Mouse (Mus musculus) gastrocnemius, adult 2 months (tissue): ENCODE results near the gene 5430403G16Rik. TPM values are rescaled to one million over a fixed set of nuclear protein-coding genes. Genes with fewer than 3 reads are reported as not detected.
A peak's percentile ranks its signal among the peaks of the same experiment; 100 is the strongest.
"Not testable (repeated sequence)": the region's sequence is repeated elsewhere in the genome, so short reads cannot be mapped to it uniquely, and the experiment has no call there.

ENCODE experiments used
- DNase-seq: peaks from one replicate; pipeline ENCODE4 v3.0.0; 2022
- H3K27ac ChIP-seq: fragments of 200-600 bp; 2 replicates; pipeline ENCODE4 v1.8.1; 2022; ENCODE audit warnings: mild to moderate bottlenecking
- H3K4me3 ChIP-seq: fragments of 200-600 bp; 2 replicates; pipeline ENCODE4 v1.8.1; 2022; ENCODE audit warnings: mild to moderate bottlenecking, moderate library complexity
- CTCF ChIP-seq: fragments of 200-600 bp; IDR thresholded peaks from 2 replicates; pipeline ENCODE4 v1.8.1; 2022; ENCODE audit warnings: antibody characterized with exemption, mild to moderate bottlenecking, moderate library complexity
- intact Hi-C: fragments of 180-260 bp; cut with DNase I; formaldehyde crosslinking; loops from one replicate; pipeline ENCODE4 v1.15.1; 2025
- long read RNA-seq, 2 experiments: library from polyadenylated mRNA; stranded (forward); transcript quantifications; one replicate each; pipeline ENCODE4 v2.0.0; 2021
- total RNA-seq, 2 experiments: library from RNA; stranded (reverse); gene quantifications; 2 replicates each; pipeline ENCODE4 v1.2.3; 2021

5430403G16Rik gene
- under 1 TPM; 0.14 to 0.38 TPM for total RNA-seq
- long read RNA-seq, experiment 1: 0 reads
- long read RNA-seq, experiment 2: 0 reads

DNA sequence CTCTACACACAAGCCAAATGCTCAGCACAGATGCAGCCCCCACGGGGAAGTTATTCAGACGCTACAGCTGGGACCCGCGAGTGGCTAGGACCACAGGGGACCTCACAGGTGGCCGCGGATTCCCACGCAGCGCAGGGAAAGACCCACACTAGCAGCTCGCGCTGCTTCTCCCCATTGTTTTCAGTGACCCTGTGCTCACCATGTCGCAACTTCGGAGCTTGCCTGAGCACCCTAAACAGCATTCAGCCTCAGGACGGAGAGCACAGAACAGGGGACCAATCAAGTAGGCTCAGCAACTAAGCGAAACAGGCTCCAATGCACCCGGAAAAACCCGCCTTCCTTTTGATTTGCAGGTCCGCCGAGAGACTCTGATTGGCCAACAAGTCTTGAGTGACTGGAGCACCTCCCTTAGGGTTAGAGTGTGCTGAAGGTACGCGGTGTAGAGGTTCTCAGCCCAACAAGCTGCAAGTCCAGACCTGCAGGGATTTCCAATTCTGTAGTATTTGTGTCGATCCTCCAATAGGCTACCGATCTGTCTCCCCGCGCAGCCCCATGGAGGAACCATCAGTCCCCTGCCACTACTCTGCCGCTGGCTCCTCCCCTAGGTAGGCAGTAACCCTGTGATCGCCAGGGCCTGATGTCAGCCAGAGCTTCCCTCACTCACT, at the start of gene 5430403G16Rik:
Gene 5430403G16Rik, minus strand, starts transcription at position 505 of the 665 bp plus-strand sequence.
- Histone ChIP-seq H3K27ac (peak within 1 kb of the TSS; percentile 70), H3K4me3 (peak within 1 kb of the TSS; percentile 75)
- intact Hi-C loops: not testable (repeated sequence)
- DNase-seq: peak; percentile 70

DNA sequence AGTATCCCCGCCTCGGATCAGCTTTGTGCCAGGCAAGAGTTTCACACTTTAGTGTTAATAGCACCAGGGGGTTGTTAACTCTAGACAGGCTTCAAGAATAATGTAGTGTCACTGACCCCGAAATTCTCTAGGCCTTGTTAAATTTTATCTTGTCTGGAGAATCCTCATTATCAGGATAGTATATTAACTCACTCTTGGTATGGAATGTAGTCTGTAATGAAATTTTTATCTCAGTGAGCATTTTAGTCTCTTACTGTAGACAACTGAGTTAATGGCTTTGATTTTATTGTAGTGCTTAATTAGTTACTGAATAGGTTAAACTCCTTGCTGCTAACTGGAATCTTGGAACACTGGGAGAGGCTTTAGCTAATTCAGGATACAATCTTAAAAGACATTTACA, 26.5 kb upstream of the 5430403G16Rik start:
- H3K4me3 ChIP-seq, H3K27ac ChIP-seq, DNase-seq, intact Hi-C loops: not testable (repeated sequence)

DNA sequence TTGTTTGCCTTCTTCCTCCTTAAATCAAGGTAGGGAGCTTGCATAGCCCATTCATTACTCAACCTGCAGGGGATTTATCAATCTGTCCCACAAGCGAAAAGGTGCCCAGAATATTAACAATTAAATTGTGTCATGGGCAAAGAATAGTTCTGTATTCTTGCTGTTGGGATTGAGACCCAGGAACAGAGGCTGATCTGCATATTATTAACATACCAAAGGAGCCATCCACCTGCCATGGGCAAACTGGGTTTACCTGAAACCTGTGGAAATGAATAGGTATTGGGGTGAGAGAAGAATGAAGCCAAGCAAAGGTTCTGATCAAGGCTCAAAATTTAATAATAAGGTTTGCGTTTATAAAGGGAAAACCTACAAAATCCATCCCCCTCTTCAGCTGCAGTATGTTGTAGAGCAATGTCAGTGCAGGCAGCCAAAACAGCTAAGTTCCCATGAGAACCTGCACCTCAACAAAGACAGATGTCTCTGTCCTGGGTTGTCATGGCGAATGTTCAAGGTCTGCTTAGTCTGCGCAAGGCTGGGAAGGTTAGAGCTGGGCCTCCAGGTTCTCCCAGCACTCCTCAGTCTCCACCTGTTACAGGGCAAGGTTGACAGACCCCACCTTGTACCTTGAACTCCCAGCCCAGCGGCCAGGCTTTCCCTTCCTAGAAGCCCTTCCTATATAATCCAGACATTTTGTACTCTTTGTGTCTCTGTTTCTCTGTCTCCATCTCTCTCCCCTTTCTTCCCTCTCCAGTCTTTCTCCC, 544 bp upstream of the 5430403G16Rik start:
- H3K27ac ChIP-seq, DNase-seq, intact Hi-C loops: not testable (repeated sequence)
- peak overlapping the region; percentile 75 for H3K4me3 ChIP-seq

DNA sequence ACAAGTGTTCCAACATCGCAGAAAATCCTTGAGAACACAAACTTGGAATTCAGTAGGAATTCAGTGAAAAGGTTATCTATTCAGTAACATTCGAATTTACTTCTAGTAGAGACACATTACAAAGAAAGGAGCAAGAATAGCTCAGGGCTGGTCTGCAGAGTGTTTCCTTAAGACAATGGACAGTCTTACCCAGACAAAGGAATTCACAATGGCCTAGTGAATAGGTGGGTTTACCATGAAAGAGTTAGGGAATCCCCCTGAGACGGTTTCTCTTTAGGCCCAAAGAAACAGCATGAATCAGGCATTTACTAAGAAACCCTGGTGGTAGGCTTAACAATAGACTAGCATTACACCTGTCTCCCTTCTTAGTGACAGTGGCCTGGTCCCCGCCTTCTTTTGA, 7.9 kb downstream of the 5430403G16Rik start:
- no peak for DNase-seq
- Histone ChIP-seq H3K27ac (no peak overlapping the region), H3K4me3 (no peak overlapping the region)
- TF ChIP-seq CTCF: no peak
- intact Hi-C loops: no loop called here

Other genes with a start within 250 kb of the 5430403G16Rik start
- 1 to 10 TPM; 2.0 to 3.4 TPM for gene Crlf2, start 132.0 kb downstream of the 5430403G16Rik start, total RNA-seq
- gene 4930522L14Rik, start 60.8 kb upstream of the 5430403G16Rik start, total RNA-seq: 1 to 10 TPM; 1.5 to 1.6 TPM
- 1 to 10 TPM; 3.1 to 9.1 TPM for gene Gm15446, start 232.4 kb upstream of the 5430403G16Rik start, total RNA-seq